Mouse (Mus musculus) gastrocnemius, postnatal 36 days (tissue): ENCODE measurements around the gene Retreg2. TPM values are rescaled to one million over a fixed set of nuclear protein-coding genes. Genes with fewer than 3 reads are reported as not detected.

Experiments used
- DNase-seq, 2 experiments: peaks; one replicate each; pipeline ENCODE4 v3.0.0; 2022
- intact Hi-C: fragments of 180-260 bp; cut with DNase I; formaldehyde crosslinking; loops from one replicate; pipeline ENCODE4 v1.15.1; 2025
- total RNA-seq, 2 experiments: library from RNA; stranded (reverse); gene quantifications; 2 replicates each; pipeline ENCODE4 v1.2.3; 2021

Gene Retreg2
- total RNA-seq, 2 experiments from 2014 or later = 6.5 to 8.0 TPM

GRCm38 (mm10) chr1:75160256-75160617 lies 17.7 kb downstream of the Retreg2 start:
- DNase-seq = no peak
- intact Hi-C loops = no loop called here

- intact Hi-C loops = loop anchor here (1.0 kb wide), 1 partner anchor 149 kb away; the partner anchor contains the start of gene Dnpep
- DNase-seq = no peak
Measured at GRCm38 (mm10) chr1:75168093-75168471, 25.5 kb downstream of the Retreg2 start.

- intact Hi-C loops = loop anchor here (1.0 kb wide), 1 partner anchor 149 kb away; the partner anchor contains the start of gene Dnpep
- DNase-seq = peak; percentile 96 to 98
Measured at GRCm38 (mm10) chr1:75168472-75169464, 26.2 kb downstream of the Retreg2 start, which contains the start of gene Zfand2b. Gene Zfand2b, plus strand, starts transcription at chr1:75168646.

- DNase-seq = peak; percentile 27 to 51
- intact Hi-C loops = no loop called here
Measured at GRCm38 (mm10) chr1:75179334-75180104, 36.9 kb downstream of the Retreg2 start.

- DNase-seq = peak; percentile 78
- intact Hi-C loops = no loop called here
Measured at GRCm38 (mm10) chr1:75180105-75180590, 37.6 kb downstream of the Retreg2 start, which contains the start of gene Abcb6. Gene Abcb6, minus strand, starts transcription at chr1:75180392.

GRCm38 (mm10) chr1:75180741-75181140 lies 38.2 kb downstream of the Retreg2 start:
- no peak for DNase-seq
- intact Hi-C loops = no loop called here

- intact Hi-C loops = no loop called here
- no peak for DNase-seq
Measured at GRCm38 (mm10) chr1:75181377-75181870, 38.8 kb downstream of the Retreg2 start.

GRCm38 (mm10) chr1:75182160-75182559 lies 39.6 kb downstream of the Retreg2 start:
- no peak for DNase-seq
- intact Hi-C loops = no loop called here

- no peak for DNase-seq
- intact Hi-C loops = no loop called here
Measured at GRCm38 (mm10) chr1:75185495-75185894, 42.9 kb downstream of the Retreg2 start.

- no peak for DNase-seq
- intact Hi-C loops = no loop called here
Measured at GRCm38 (mm10) chr1:75187126-75187525, 44.5 kb downstream of the Retreg2 start.

GRCm38 (mm10) chr1:75187914-75188483 lies 45.4 kb downstream of the Retreg2 start:
- intact Hi-C loops = no loop called here
- no peak for DNase-seq

GRCm38 (mm10) chr1:75190577-75190976 lies 48.0 kb downstream of the Retreg2 start:
- intact Hi-C loops = no loop called here

GRCm38 (mm10) chr1:75191258-75191621 lies 48.7 kb downstream of the Retreg2 start:
- intact Hi-C loops = no loop called here
- DNase-seq = no peak

More at GRCm38 (mm10) chr1:75190577-75190976, 48.0 kb downstream of the Retreg2 start:
- no peak for DNase-seq

- peak; percentile 88 to 93 for DNase-seq
- intact Hi-C loops = no loop called here
Measured at GRCm38 (mm10) chr1:75191622-75192402, 49.2 kb downstream of the Retreg2 start, which contains the start of the genes Ankzf1 and Atg9a. Gene Ankzf1, plus strand, starts transcription at chr1:75192151. Gene Atg9a, minus strand, starts transcription at chr1:75192196.

GRCm38 (mm10) chr1:75192452-75192851 lies 49.9 kb downstream of the Retreg2 start:
- DNase-seq = no peak
- intact Hi-C loops = no loop called here
